Mouse (Mus musculus) C2C12 (cell line): ENCODE measurements around the gene 3100002H09Rik.

ENCODE experiments used
- CEBPB ChIP-seq: IDR thresholded peaks from one replicate; pipeline ENCODE4 v1.6.1; 2011; ENCODE audit warnings: low read depth, mild to moderate bottlenecking, control low read depth, moderate library complexity
- CTCF ChIP-seq: IDR thresholded peaks from one replicate; pipeline ENCODE4 v1.5.1; 2011; ENCODE audit not compliant: control insufficient read depth, insufficient read depth, insufficient read length
- FOSL1 ChIP-seq: IDR thresholded peaks from one replicate; pipeline ENCODE4 v1.8.0; 2011; ENCODE audit warnings: mild to moderate bottlenecking, low read length; ENCODE audit not compliant: poor library complexity, insufficient read depth, severe bottlenecking
- MAX ChIP-seq: IDR thresholded peaks from one replicate; pipeline ENCODE4 v1.6.1; 2011; ENCODE audit warnings: mild to moderate bottlenecking, control low read depth
- USF1 ChIP-seq: IDR thresholded peaks from one replicate; pipeline ENCODE4 v1.6.1; 2011; ENCODE audit warnings: low read depth, mild to moderate bottlenecking, control low read depth, moderate library complexity

DNA sequence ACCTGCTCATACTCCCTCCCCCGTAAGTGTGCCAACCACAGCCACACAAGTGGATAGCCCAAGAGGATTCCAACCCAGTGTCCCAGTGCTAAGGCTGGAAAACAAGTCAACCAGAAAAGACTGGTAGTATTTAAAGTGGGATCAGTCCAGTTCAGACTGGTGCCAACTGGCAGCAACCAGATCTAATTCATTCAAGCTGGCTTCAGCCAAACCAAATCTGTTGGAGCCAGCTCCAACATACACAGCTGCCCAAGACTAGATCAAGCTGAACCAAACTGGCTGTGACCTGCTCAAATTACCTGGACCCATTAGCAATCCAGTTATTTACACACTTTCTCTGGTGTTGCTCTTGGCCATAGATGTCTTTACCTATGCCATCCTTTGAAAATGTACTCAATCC lies 16.2 kb upstream of the 3100002H09Rik start:
- TF ChIP-seq USF1 (no peak), CTCF (no peak), FOSL1 (no peak), MAX (no peak), CEBPB (no peak)
